Mouse (Mus musculus): Measurements from ENCODE around the gene Gnptab.
A peak's percentile ranks its signal among the peaks of the same experiment; 100 is the strongest.
"Not testable (repeated sequence)": the region's sequence is repeated elsewhere in the genome, so short reads cannot be mapped to it uniquely, and the experiment has no call there.

Gnptab gene

DNA sequence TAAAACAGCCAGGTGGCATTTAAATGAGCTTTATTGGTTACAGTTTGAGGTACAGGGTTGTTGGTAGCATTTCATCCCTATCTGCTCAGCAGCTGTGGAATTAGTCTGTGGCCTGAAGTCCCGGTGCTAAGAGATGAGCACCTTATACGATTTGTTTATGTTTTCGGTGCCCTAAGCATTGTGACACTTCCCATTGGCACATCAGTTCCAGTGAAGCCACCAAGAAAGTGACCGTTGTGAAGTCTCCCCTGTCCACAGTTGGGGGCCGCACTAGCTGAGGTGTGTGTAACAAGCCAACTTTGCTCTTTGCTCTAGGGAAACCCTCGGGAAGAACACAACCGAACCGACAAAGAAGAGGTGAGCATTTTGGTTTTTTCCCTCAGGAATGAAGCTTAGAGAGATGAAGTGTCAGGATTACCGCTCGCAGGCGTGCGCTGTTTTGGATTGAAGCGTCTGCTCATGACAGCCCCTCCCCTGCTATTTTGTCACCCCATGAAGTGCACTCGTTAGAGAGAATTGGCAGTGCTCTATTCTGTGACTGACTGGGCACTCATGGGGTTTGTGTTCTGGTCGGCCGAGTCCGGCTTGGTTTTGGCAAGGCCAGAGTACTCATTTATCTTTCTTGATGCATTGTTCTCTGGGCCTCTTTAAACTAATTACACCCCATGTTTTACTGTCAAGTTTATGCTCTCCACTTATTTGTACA, 33.5 kb downstream of the Gnptab start:
- DNase-seq (ENCODE audit: extremely low spot score) = no peak

GRCm38 (mm10) chr10:88417686-88418085, 38.8 kb downstream of the Gnptab start:
- DNase-seq (ENCODE audit: extremely low spot score) = no peak

GRCm38 (mm10) chr10:88420141-88420541, 41.2 kb downstream of the Gnptab start:
- DNase-seq (ENCODE audit: extremely low spot score) = no peak

DNA sequence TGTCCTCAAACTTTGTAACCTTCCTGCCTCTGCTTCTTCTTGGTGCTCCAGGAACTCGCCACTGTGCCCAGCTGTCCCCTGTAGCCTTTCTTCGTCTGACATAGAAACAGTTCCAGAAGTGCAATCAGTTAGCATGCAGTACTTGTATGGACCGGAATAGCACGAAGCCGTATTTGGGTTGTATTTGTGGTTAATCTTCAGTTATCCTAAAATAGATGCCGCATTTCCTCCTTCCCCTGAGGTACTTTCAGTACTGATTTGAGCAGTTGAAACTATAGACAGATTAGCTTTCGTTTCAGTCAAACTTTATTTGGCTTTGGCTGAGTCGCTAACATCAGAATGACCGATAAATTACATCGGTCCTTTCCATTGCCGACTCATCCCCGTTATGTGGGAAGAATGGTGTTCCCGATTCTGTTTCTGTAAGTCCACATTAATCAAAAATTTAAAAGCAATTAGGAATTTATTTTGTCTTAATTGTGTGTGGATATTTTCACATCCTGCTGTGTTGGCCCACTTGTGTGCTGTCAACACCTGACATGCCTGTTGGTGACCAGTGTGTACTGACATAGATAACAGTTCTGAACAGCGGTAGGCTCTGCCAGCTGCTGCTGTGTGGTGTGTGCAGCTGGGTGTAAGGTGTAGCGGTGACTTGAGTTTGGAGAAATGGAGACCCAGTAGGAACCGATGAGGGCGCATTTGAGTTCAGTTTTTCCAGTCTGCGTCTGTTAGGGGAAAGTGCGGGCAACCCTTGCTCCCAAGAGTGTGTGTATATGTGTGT, 41.9 kb downstream of the Gnptab start:
- no peak for DNase-seq (ENCODE audit: extremely low spot score)

DNA sequence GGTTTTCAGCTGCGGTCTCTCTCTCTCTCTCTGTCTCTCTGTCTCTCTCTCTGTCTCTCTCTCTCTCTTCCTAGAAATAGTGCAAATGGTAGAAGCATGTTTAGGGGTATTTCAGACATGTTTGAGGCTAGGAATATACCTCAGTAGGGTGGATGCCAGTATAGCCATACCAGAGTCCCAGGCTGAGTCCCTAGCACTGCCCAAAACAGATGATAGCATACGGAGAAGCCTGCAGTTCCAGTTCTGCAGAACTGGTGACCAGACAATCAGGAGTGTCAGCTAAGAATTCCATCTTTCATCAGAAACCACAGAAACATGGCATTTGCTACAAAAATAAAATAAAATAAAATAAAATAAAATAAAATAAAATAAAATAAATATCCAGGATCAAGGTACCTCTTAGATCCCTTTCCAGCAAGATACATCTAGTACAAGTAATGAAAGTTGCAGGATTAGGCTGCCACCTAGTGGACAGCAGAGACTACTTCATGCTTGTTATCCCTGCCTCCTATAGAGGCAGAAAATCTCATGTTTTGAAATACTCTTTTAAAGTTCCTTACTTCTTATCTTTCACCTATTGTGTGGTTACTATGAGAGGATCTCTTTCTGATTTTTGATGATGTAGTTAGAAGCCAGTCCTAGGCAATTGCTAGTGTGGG, 47.4 kb downstream of the Gnptab start:
- DNase-seq (ENCODE audit: extremely low spot score) = peak; percentile 25

DNA sequence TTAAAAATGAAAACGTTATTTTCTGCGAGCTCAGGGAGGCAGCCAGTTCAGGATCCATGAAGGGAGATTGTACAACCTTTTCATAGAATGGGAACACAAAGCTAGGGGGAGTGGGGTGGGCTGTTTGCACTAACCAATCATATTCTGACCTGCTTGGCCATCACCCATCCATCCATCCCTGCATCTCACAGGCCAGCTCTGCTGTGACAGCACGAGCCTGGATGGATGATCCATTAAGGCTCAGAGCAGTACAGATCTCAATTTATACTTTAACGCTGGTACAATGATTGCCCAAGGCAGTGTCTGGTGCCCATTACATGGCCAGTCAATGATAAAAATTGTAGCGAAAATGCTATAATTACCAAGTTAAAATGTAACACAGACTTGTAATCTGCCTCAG, 48.0 kb downstream of the Gnptab start:
- DNase-seq (ENCODE audit: extremely low spot score) = no peak

DNA sequence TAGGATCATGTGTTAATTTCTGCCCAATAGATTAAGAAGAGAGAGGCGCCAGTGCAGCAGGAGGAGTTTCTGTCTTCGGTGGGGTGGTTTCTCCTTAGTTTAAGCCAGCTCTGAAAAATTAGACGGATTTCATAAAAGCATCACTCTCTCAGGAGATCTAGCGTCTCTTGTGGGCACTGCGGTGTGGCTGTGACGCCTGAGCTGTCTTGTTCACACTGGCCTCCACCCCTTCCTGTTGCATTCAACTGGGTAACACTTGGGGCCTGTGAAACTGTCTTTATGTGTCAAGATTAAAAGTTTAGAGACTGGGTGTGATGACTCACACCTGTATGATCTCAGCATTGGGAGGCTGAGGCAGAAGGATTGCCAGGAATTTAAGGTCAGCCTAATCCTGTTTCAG, 49.1 kb downstream of the Gnptab start:
- DNase-seq (ENCODE audit: extremely low spot score) = no peak

GRCm38 (mm10) chr10:88441224-88441623, 62.3 kb downstream of the Gnptab start:
- no peak for DNase-seq (ENCODE audit: extremely low spot score)

DNA sequence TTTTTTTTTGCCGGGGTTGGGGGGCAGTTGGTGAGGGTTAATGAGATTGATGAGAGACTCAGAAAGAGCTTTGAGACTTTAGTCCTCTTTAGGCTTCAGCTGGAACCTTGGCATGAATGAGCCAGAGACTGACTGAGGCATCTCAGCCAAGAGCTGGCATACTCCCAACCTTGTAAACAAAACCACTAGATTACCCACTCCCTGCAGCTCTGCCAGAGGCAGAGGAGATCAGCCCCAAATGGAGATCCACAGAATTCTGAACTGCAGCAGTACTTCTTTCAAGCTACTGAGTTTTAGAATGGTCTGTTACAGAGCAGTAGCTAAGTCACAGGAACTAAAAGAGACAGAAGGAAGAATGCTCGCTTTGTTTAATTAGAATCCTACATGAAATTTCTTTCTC, 72.3 kb downstream of the Gnptab start:
- no peak for DNase-seq (ENCODE audit: extremely low spot score)

GRCm38 (mm10) chr10:88451990-88452389, 73.1 kb downstream of the Gnptab start:
- no peak for DNase-seq (ENCODE audit: extremely low spot score)

DNA sequence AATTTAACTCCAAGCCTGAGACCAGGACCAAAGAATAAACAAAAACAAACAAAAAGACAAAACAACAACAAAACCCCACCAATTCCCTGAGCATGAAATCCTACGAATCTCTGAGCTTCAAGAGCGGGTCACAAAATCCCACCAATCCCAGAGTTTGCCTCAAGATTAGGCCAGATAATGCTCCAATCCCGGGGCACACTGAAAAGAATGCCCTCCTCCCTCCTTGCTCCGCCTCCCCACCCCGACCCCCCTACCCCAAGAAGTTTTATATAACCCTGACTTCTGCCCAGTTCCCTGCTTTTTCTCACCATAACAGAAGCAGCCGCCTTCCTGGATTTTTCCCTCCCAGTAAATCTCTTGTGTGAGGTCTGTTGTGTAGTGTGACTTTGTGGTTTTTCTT, 78.9 kb downstream of the Gnptab start:
- no peak for DNase-seq (ENCODE audit: extremely low spot score)

- no peak for DNase-seq (ENCODE audit: extremely low spot score)
Measured at GRCm38 (mm10) chr10:88459502-88459992, 80.6 kb downstream of the Gnptab start, which contains the start of gene Sycp3. Gene Sycp3, plus strand, starts transcription at chr10:88459569.

DNA sequence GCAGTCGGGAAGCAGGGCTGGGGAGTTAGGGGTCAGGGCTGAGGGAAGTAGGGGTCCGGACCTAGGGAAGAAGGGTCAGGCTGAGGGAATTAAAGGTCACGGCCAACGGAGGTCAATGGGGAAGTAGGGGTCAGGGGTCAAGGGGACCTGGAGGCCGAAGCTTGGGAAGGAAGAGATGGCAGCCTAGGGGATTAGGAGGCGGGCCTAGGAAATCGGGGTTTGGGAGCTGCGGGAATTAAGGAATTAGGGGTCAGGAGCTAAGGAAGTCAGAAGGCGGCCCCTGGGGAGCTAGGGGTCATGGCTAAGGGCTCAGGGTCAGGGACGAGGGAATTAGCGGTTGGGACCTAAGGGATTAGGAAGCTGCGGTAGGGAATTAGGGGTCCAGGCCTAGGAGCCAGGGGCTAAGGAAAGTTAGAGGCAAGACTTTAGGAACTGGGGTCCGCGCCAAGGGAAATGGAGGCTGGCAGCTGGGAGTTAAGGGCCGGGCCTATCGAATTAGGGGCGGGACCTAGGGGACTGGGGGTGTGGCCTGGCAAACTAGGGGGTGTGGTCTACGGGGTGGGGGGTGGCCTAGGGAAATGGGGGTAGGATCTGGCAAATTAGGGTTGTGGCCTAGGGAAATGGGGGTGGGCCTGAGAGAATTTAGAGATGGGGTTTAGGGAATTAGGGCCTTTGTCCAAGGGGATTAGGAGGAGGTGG, 81.3 kb downstream of the Gnptab start:
- no peak for DNase-seq (ENCODE audit: extremely low spot score)

DNA sequence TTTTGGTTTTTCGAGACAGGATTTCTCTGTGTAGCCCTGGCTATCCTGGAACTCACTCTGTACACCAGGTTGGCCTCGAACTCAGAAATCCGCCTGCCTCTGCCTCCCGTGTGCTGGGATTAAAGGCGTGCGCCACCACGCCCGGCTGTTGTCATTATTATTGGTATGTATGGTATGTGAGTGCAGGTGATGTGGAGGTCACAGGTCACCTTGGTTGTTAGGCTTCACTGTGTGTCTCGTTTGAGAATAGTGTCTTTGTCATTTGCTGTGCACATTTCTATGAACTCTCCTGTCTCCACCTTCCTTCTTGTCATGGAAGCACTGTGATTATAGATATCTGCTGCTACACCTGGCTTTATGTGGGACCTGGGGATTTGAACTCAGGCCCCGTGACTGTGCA, 103.9 kb downstream of the Gnptab start:
- not testable (repeated sequence) for DNase-seq (ENCODE audit: extremely low spot score)

DNA sequence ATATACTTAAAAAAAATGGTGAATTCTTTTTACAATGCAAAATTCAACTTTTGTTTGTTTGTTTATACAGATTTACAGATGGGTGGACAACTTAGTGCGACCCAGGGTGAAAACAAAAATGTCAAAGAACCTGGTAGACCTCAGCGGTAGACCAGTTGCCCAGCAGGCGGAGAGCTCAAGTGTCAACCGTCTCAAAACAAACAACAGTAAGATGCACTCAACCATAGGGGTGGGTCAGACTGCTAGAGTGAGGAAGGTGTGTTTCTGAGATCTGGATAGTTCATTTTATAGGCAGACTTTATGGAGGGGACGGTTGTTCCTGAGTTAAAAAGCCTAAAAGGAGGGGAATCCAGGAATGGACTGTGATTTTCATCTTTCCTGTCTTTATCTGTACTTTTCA, 109.7 kb downstream of the Gnptab start:
- DNase-seq (ENCODE audit: extremely low spot score) = no peak

DNA sequence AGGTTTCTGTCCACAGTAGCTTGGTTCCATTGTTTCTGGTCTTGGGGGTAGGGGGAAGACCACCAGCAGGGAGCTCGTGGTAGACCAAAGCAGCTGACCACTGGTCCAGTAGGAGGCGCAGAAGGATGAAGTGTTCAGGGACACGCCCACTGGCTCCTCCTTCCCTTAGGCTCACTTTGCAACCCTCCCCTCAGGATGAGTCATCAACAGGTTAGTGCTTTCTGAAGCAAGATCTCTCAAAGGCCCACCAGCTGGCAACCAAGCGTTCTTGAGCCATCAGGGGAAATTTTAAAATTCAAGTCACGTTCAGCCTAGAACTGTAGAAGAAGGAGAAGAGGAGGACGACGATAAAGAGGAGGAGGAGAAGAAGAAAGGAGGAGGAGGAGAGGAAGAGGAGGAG, 112.7 kb downstream of the Gnptab start:
- DNase-seq (ENCODE audit: extremely low spot score) = no peak

DNA sequence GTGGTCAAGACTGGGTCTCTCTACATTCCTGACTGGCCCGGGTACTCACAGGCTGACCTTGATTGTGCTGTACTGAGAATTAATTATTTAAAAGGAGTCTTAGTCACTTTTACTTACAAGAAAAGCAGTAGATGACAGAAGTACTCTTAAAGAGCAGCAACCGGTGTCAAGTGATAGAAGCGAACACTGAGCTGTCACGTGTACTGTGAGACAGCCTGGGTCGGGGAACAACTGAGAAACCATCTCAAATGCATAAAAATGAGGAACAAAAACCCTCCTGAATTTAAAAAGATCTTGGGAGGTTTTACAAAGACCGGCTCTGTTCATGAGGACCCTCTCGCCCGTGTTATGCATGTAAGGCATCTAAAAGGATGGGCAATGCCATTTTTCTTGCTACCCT, 113.7 kb downstream of the Gnptab start:
- no peak for DNase-seq (ENCODE audit: extremely low spot score)

DNA sequence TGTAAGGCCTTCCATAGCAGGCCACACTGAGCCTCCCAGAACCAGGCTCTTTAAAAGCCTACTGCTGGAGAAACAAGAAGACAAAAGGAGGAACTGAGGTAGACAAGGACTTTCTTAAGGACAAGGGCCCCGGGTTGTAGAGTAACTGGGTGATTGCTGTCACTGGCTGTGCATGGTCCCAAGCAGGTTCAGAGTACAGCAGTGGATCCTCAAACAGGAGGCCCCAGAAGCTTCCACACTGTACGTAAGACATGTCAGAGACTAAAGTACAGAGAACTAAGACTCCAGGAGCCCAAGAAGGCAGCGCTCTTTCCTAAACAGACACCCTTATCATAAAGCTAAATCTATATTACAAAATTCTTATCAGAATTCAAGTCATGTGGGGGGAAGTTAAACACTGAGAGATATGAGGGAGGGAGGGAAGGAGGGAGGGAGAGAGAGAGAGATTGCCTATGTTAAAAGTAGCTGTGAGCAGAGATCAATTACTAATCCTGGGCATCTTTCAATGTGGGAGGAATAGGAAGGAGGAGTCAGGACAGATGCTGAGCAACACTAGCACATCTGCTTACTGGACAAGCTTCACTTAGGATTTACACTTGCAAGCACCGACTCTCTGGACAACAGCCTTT, 116.1 kb downstream of the Gnptab start:
- DNase-seq (ENCODE audit: extremely low spot score) = no peak
